Mouse (Mus musculus) liver, adult 2 months (tissue): ENCODE measurements around the gene Zfp36l2.

ENCODE experiments used
- CTCF ChIP-seq: fragments of 200-500 bp; IDR thresholded peaks from 2 replicates; pipeline ENCODE4 v1.5.1; 2011; ENCODE audit warnings: low read depth, low read length, control low read depth
- POLR2A ChIP-seq: fragments of 200-500 bp; IDR thresholded peaks from 2 replicates; pipeline ENCODE4 v1.6.1; 2011; ENCODE audit warnings: low read length, control low read depth; ENCODE audit not compliant: insufficient read depth; ENCODE audit errors: extremely low read depth

DNA sequence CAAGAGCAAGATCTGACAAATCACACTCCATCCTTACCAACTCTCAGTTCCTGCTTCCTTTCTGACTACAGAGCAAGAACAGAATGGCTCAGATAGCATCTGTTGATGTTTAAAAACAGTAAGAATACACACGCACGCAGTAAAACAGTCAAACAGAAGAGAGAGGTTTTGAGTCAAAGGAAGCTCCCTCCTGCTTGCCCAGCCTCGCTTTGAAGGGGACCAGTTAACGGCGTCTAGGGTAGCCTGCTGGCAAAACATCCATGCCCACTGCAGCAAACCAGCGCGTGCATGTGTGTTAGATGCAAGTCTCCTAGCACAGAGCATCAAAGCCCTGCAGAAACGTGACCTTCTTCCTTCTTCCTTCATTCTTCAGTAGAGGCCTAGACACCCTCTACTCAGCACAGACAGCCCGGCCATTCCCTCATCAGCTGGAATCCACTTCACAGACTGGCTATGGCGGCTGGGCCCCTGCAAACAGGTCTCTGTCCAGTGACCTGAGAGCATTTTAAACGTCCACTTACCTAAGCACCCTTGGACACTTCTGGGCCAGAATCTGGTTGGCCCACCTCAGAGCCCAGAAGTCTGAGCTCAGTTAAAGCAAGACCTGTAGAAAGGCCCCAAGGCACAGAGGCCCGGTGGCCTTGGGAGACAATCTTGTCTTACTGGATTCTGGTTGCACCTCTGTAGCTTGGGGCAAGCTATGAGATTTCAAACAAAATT, 24.5 kb downstream of the Zfp36l2 start:
- TF ChIP-seq POLR2A (no peak), CTCF (no peak)
